Mouse (Mus musculus) central nervous system, embryonic 14 days (tissue): ENCODE results near the gene Gm38393. TPM values are rescaled to one million over a fixed set of nuclear protein-coding genes. Genes with fewer than 3 reads are reported as not detected.

ENCODE experiments used
- polyA plus RNA-seq: library from polyadenylated mRNA; depleted of rRNA; stranded (reverse); fragments of >200 nt; gene quantifications from 2 replicates; pipeline ENCODE4 v1.2.3, GENCODE M21; 2012; rRNA removed

Gm38393 gene
- polyA plus RNA-seq, result 9.1 and 13.1 TPM in 2 replicates

GRCm38 (mm10) chr7:60004606-60005330 lies at the start of gene Gm38393, which contains the start of gene Snurf:
TSS of gene Gm38393 (minus strand) at chr7:60005064.
TSS of gene Snurf (minus strand) at chr7:60005049.

Other genes with a start within 250 kb of the Gm38393 start
- 113 TPM in 1 of 2 replicates, not detected in the other for gene Snurf, start within 50 bp of the Gm38393 start, polyA plus RNA-seq
- gene Snrpn, start 135.2 kb upstream of the Gm38393 start, polyA plus RNA-seq, result 331 and 350 TPM in 2 replicates